Comparison of ENCODE assay signal across 26 mouse cellular contexts in the genomic region with DNA sequence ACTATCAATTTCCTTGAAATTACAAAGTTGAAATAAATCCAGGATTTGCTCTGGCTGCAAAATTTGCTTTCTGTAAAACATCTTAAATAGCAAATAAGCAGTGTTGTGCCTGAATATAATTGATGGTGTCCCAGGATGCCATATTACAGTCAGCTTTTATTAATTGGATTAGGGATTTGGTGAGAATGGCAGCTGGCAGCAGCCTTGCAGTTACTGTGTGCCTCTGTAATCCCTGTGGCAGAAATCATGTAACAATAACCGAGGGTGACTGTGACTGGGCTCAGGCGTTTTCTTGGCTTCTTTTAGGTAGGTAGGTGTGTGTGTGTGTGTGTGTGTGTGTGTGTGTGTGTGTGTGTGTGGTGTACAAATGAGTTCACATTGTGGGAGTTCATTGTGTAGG. TPM values are rescaled to one million over a fixed set of nuclear protein-coding genes. Genes with fewer than 3 reads are reported as not detected.
A peak's percentile ranks its signal among the peaks of the same experiment; 100 is the strongest.
DNase-seq lines count a peak whose midpoint lies in the region; ATAC-seq and TF ChIP-seq lines count a peak whose summit lies in the region.
"Had no signal": no experiment of that assay in that cellular context is flagged by ENCODE, and none has a peak within 500 bp of the region (broad histone marks: within the 10 kb centered on the region; RNA-seq: fewer than 3 reads in every experiment).

No protein-coding gene starts in this region.

- TF ChIP-seq EP300 in heart, adult 2 months (IDR thresholded peaks at IDR 0.05; ENCODE audit: insufficient read depth, low read depth, low read length) = no peak

- no peak overlapping the region for H3K4me3 ChIP-seq in heart, adult 2 months
- H3K4me3 ChIP-seq in midbrain, embryonic 13.5 days (replicated peaks) = no peak overlapping the region
- no peak overlapping the region for H3K4me3 ChIP-seq in midbrain, embryonic 16.5 days (ENCODE audit: low read depth, low read length)
- H3K4me3 ChIP-seq: embryonic facial prominence, embryonic 12.5 days; forebrain, embryonic 15.5 days; heart, embryonic 15.5 days; hindbrain, embryonic 15.5 days had no signal

- ATAC-seq in midbrain, embryonic 13.5 days = peak; percentile 48; the same call in 1 of the 2 replicates
- no peak for ATAC-seq in midbrain, embryonic 16.5 days
- ATAC-seq: activated CD4-positive, CD25-positive, alpha-beta regulatory T cell, adult 4 months; CD4-positive, CD25-positive, alpha-beta regulatory T cell, adult 4 months; forebrain, embryonic 15.5 days; Patski had no signal

- TF ChIP-seq POLR2A in heart, adult 2 months (IDR thresholded peaks at IDR 0.05; ENCODE audit: insufficient read depth, low read depth, low read length) = no peak

- H3K36me3 ChIP-seq in heart, adult 2 months (ENCODE audit: control insufficient read depth, insufficient read depth, low read length) = no peaks in the 10 kb centered on the region
- no peaks in the 10 kb centered on the region for H3K36me3 ChIP-seq in midbrain, embryonic 13.5 days
- H3K36me3 ChIP-seq in midbrain, embryonic 16.5 days (ENCODE audit: control insufficient read depth, insufficient read depth, low read length) = no peaks in the 10 kb centered on the region
- H3K36me3 ChIP-seq: forebrain, embryonic 15.5 days; G1E; heart, embryonic 15.5 days; hindbrain, embryonic 15.5 days had no signal

- TF ChIP-seq CTCF in heart, adult 2 months (IDR thresholded peaks at IDR 0.05) = no peak

- no peaks in the 10 kb centered on the region for H3K27me3 ChIP-seq in heart, adult 2 months (ENCODE audit: control insufficient read depth, insufficient read depth, low read length)
- H3K27me3 ChIP-seq in midbrain, embryonic 13.5 days = no peaks in the 10 kb centered on the region
- no peaks in the 10 kb centered on the region for H3K27me3 ChIP-seq in midbrain, embryonic 16.5 days (ENCODE audit: control insufficient read depth, insufficient read depth, low read depth, low read length)
- H3K27me3 ChIP-seq: embryonic facial prominence, embryonic 12.5 days; forebrain, embryonic 15.5 days; heart, embryonic 15.5 days; hindbrain, embryonic 15.5 days; Patski had no signal

- peak; percentile 55 for DNase-seq in heart, adult 11 months
- DNase-seq in heart, adult 2 months = no peak
- DNase-seq in retina, adult 2 months (ENCODE audit: low read depth, low spot score) = peak; percentile 8
- DNase-seq in adrenal gland, adult 18-20 months (ENCODE audit: low spot score in 2 of 2) = no peak
- DNase-seq in MN1 (ENCODE audit: low spot score) = no peak
- DNase-seq: adrenal gland, adult 2 months; adrenal gland, postnatal 25 days; B cell, adult 2 months; cerebellum, adult 11 months; cerebellum, adult 8-10 months; cerebellum, postnatal 25 days; gastrocnemius, postnatal 36 days; heart, adult 18-20 months; heart, postnatal 14 days had no signal

- no peak overlapping the region for H3K27ac ChIP-seq in heart, adult 2 months
- H3K27ac ChIP-seq in midbrain, embryonic 13.5 days = no peak overlapping the region
- H3K27ac ChIP-seq in midbrain, embryonic 16.5 days (ENCODE audit: low read length) = no peak overlapping the region
- H3K27ac ChIP-seq: embryonic facial prominence, embryonic 12.5 days; forebrain, embryonic 15.5 days; heart, embryonic 15.5 days; hindbrain, embryonic 15.5 days had no signal

- no peak overlapping the region for H3K4me2 ChIP-seq in midbrain, embryonic 13.5 days (replicated peaks)
- H3K4me2 ChIP-seq in midbrain, embryonic 16.5 days (ENCODE audit: low read length) = no peak overlapping the region
- H3K4me2 ChIP-seq: embryonic facial prominence, embryonic 12.5 days; forebrain, embryonic 15.5 days; heart, embryonic 11.5 days; heart, embryonic 15.5 days; hindbrain, embryonic 15.5 days had no signal

- intact Hi-C loops in heart, adult 2 months (cut with DNase I) = no loop called here

- H3K9ac ChIP-seq in heart, adult 2 months (ENCODE audit: low read depth, low read length) = no peak overlapping the region
- H3K9ac ChIP-seq in midbrain, embryonic 13.5 days (replicated peaks) = no peak overlapping the region
- no peak overlapping the region for H3K9ac ChIP-seq in midbrain, embryonic 16.5 days (ENCODE audit: low read depth, low read length)
- H3K9ac ChIP-seq: embryonic facial prominence, embryonic 12.5 days; forebrain, embryonic 15.5 days; heart, embryonic 15.5 days; hindbrain, embryonic 15.5 days had no signal

- 77% methylated on average over 2 of the region's 2 CpGs for WGBS in heart, adult 2 months
- WGBS in midbrain, embryonic 13.5 days = 37% methylated on average over 2 of the region's 2 CpGs
- 35% methylated on average over 2 of the region's 2 CpGs for WGBS in midbrain, embryonic 16.5 days

- no peaks in the 10 kb centered on the region for H3K4me1 ChIP-seq in heart, adult 2 months (ENCODE audit: control insufficient read depth, insufficient read depth, low read length)
- 0 out of 2 replicates have a peak, but pooled peaks cover 4% of the 10 kb centered on the region for H3K4me1 ChIP-seq in midbrain, embryonic 13.5 days (replicated peaks)
- H3K4me1 ChIP-seq in midbrain, embryonic 16.5 days (ENCODE audit: control insufficient read depth, insufficient read depth, low read length) = no peaks in the 10 kb centered on the region
- H3K4me1 ChIP-seq: forebrain, embryonic 15.5 days; heart, embryonic 15.5 days; hindbrain, embryonic 15.5 days had no signal

- H3K9me3 ChIP-seq in midbrain, embryonic 13.5 days = no peaks in the 10 kb centered on the region
- H3K9me3 ChIP-seq in midbrain, embryonic 16.5 days (replicated peaks; ENCODE audit: control insufficient read depth, low read length, poor library complexity, severe bottlenecking) = no peaks in the 10 kb centered on the region
- H3K9me3 ChIP-seq: embryonic facial prominence, embryonic 12.5 days; forebrain, embryonic 15.5 days; heart, embryonic 15.5 days; hindbrain, embryonic 15.5 days had no signal

- H3K79me2 ChIP-seq in heart, adult 2 months (replicated peaks; ENCODE audit: control insufficient read depth, insufficient read depth, low read length) = no peaks in the 10 kb centered on the region

RNA-seq across cellular contexts. Expression of a gene that starts 16.8 kb away (rescaled TPM):
- under 1 TPM; 0.37 to 0.39 TPM for total RNA-seq in heart, adult 2 months (2021)
- polyA plus RNA-seq in heart, adult 2 months (2012; rRNA removed) = 0.20 and 0.23 TPM in 2 replicates
- polyA plus RNA-seq in midbrain, embryonic 13.5 days (2015; fragmentation: Nextera tagmentation; extraction: Ambion mirVana) = 2.7 and 3.0 TPM in 2 replicates
- 5.1 and 5.6 TPM in 2 replicates for polyA plus RNA-seq in midbrain, embryonic 16.5 days (2015; fragmentation: Nextera tagmentation; extraction: Ambion mirVana)
- total RNA-seq in adrenal gland, adult 18-20 months (2021) = 1 to 10 TPM; 4.6 to 5.7 TPM
- total RNA-seq: hematopoietic stem cell, adult 5-6 weeks had no signal
- polyA plus RNA-seq: activated CD4-positive, CD25-positive, alpha-beta regulatory T cell, adult 4 months; G1E; Patski had no signal

Comparison
In these comparisons a context has a peak if more than half of its experiments do, and no peak if none do; other contexts are left out.
1. DNase-seq: peak in heart, adult 11 months (single experiment) and retina, adult 2 months (single experiment); none in heart, adult 2 months (0 of 2), adrenal gland, adult 18-20 months (0 of 2) and MN1 (single experiment).